Mouse (Mus musculus): ENCODE results near the gene Rgs7. TPM values are rescaled to one million over a fixed set of nuclear protein-coding genes. Genes with fewer than 3 reads are reported as not detected.

Rgs7 gene
- polyA plus RNA-seq, 1 experiment from 2014 or later: 0.63 TPM

DNA sequence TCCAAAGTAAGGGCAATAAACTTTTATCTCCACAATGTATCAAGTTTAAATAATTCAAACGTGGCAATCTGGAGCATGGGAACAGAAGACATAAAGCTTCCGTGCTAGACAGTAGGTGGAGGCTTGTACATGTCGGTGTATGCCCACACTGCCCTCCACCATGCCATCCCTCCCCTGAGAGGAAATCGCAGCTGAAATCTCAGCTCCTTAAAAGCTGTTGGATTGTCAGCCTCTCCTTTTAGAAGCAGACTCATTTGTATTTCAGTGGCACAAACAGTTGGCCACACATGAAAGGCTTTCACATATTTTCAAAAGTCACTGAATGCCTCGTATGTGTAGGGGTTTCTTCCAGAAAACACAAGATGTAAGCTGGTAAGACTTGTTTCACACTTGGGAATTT lies 304.1 kb downstream of the Rgs7 start:
- H3K4me2 ChIP-seq (replicated peaks; ENCODE audit: low read depth): no peak overlapping the region
- no peaks in the 10 kb centered on the region for H3K36me3 ChIP-seq (ENCODE audit: control insufficient read depth, insufficient read depth)
- H3K4me1 ChIP-seq (replicated peaks; ENCODE audit: control insufficient read depth, insufficient read depth, low read length): no peaks in the 10 kb centered on the region
- no peaks in the 10 kb centered on the region for H3K9me3 ChIP-seq (ENCODE audit: control insufficient read depth)
- WGBS: 70% methylated on average over 5 of the region's 5 CpGs
- H3K9ac ChIP-seq (ENCODE audit: low read depth, low read length): no peak overlapping the region
- ATAC-seq: no peak
- no peak overlapping the region for H3K4me3 ChIP-seq (ENCODE audit: low read depth, low read length)
- no peak overlapping the region for H3K27ac ChIP-seq (ENCODE audit: low read depth, low read length)
- H3K27me3 ChIP-seq (replicated peaks; ENCODE audit: control insufficient read depth, insufficient read depth, low read length): no peaks in the 10 kb centered on the region
- no peak for TF ChIP-seq CTCF (IDR thresholded peaks at IDR 0.05; ENCODE audit: low read depth)

DNA sequence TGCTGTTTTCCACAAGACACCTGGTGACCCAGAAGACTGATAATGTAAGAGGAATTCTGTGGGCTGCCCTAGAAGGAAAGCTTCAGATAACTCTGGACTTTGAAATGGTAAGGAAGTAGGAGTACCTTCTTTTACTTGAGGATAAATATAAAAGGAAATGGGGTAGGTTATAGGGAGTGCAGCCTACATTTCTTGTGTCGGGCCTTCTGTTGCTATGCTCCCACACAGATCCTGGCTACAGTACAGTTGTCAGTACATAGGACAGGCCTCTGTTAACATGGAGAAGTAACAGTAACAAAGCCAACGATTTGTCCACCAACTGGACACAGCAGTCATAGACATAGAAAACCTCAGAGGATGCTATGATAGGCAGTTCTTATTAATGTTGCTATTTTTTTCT lies 307.1 kb downstream of the Rgs7 start:
- H3K36me3 ChIP-seq (ENCODE audit: control insufficient read depth, insufficient read depth): no peaks in the 10 kb centered on the region
- H3K4me2 ChIP-seq (replicated peaks; ENCODE audit: low read depth): no peak overlapping the region
- H3K4me1 ChIP-seq (replicated peaks; ENCODE audit: control insufficient read depth, insufficient read depth, low read length): no peaks in the 10 kb centered on the region
- ATAC-seq: no peak
- H3K9ac ChIP-seq (ENCODE audit: low read depth, low read length): no peak overlapping the region
- H3K27ac ChIP-seq (ENCODE audit: low read depth, low read length): no peak overlapping the region
- no peak overlapping the region for H3K4me3 ChIP-seq (ENCODE audit: low read depth, low read length)
- TF ChIP-seq CTCF (IDR thresholded peaks at IDR 0.05; ENCODE audit: low read depth): no peak
- 82% methylated on average over 2 of the region's 2 CpGs for WGBS
- H3K9me3 ChIP-seq (ENCODE audit: control insufficient read depth): no peaks in the 10 kb centered on the region
- no peaks in the 10 kb centered on the region for H3K27me3 ChIP-seq (replicated peaks; ENCODE audit: control insufficient read depth, insufficient read depth, low read length)

DNA sequence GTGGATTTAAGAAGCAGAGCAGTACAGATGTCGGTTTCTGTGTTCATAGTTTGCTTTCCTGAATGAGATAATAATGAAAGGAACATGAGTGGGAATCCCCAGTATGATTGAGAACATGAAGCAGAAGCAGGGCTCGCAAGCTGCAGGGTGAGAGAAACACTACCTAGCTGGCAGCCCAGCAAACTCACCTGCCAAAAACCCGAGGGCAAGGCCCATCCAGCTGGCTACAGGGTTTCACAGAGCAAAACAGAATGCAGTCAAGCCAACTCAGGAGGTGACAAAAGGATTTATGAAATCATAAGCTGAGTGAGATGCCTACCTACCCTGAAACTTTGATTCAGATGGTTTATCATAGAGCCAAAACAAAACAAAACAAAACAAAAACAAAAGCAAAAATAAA lies 307.6 kb downstream of the Rgs7 start:
- Histone ChIP-seq H3K4me1 (replicated peaks; ENCODE audit: control insufficient read depth, insufficient read depth, low read length) (no peaks in the 10 kb centered on the region), H3K9ac (ENCODE audit: low read depth, low read length) (no peak overlapping the region), H3K4me2 (replicated peaks; ENCODE audit: low read depth) (no peak overlapping the region), H3K27me3 (replicated peaks; ENCODE audit: control insufficient read depth, insufficient read depth, low read length) (no peaks in the 10 kb centered on the region), H3K27ac (ENCODE audit: low read depth, low read length) (no peak overlapping the region), H3K9me3 (ENCODE audit: control insufficient read depth) (no peaks in the 10 kb centered on the region), H3K4me3 (ENCODE audit: low read depth, low read length) (no peak overlapping the region), H3K36me3 (ENCODE audit: control insufficient read depth, insufficient read depth) (no peaks in the 10 kb centered on the region)
- no peak for TF ChIP-seq CTCF (IDR thresholded peaks at IDR 0.05; ENCODE audit: low read depth)
- ATAC-seq: no peak
- WGBS: 65% methylated on average over 3 of the region's 3 CpGs

DNA sequence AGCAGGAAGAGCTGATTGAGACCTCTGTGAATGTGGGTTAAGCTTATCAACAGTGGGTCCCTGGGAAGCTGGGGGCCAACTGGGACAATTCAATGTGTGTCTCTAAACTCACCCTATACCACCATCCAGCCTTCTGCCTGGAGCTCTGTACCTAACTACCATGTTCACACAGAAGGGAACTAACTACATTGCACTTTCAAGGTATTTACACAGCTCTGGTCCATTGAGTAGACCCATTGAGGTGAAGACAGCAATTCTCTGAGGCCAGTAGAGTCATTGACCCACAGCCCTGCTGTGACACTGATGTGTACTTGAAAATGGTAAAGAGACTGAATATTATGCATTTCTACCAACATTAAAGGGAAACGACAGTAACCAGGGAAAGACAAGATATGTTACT lies 313.6 kb downstream of the Rgs7 start:
- Histone ChIP-seq H3K27ac (ENCODE audit: low read depth, low read length) (no peak overlapping the region), H3K4me3 (ENCODE audit: low read depth, low read length) (no peak overlapping the region), H3K4me1 (replicated peaks; ENCODE audit: control insufficient read depth, insufficient read depth, low read length) (no peaks in the 10 kb centered on the region), H3K27me3 (replicated peaks; ENCODE audit: control insufficient read depth, insufficient read depth, low read length) (no peaks in the 10 kb centered on the region), H3K36me3 (ENCODE audit: control insufficient read depth, insufficient read depth) (no peaks in the 10 kb centered on the region), H3K9ac (ENCODE audit: low read depth, low read length) (no peak overlapping the region), H3K9me3 (ENCODE audit: control insufficient read depth) (no peaks in the 10 kb centered on the region), H3K4me2 (replicated peaks; ENCODE audit: low read depth) (no peak overlapping the region)
- WGBS: 93% methylated on average over 1 of the region's 1 CpGs
- no peak for ATAC-seq
- TF ChIP-seq CTCF (IDR thresholded peaks at IDR 0.05; ENCODE audit: low read depth): no peak

DNA sequence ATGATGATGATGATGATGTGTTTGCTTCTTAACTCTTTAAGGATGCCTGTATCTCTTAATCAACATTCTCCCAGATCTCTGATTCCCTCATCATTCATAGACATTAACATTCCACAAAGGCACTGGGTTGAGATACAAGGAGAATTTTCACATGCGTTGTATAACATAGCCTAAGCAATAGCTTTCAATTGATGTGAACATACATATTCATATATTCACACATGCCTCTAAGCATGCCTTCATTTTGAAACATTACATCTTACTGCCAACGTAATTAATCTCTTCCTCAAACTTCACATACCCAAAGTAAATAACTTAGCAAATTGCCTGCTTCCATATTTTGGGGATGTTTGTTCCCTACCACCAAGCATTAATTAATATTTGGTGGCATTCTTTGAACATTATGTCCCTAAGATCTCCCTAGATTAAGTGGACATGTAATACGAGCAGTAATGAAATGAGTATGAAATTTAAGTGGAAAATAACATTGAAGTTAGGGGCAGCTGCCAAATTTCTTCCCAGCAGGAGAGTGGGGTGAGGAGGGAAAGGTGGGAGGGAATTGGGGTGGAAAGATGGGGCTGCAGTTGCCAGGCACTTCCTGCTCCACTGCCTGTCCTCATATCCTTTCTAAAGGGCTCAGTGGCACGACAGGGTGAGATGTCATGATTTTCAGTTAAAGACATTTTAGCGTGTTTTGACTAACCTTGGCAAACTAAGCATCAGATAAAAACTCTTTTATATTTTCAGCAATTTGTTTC lies 317.2 kb downstream of the Rgs7 start:
- Histone ChIP-seq H3K4me2 (replicated peaks; ENCODE audit: low read depth) (no peak overlapping the region), H3K27ac (ENCODE audit: low read depth, low read length) (no peak overlapping the region), H3K27me3 (replicated peaks; ENCODE audit: control insufficient read depth, insufficient read depth, low read length) (no peaks in the 10 kb centered on the region), H3K36me3 (ENCODE audit: control insufficient read depth, insufficient read depth) (no peaks in the 10 kb centered on the region), H3K9ac (ENCODE audit: low read depth, low read length) (no peak overlapping the region), H3K4me3 (ENCODE audit: low read depth, low read length) (no peak overlapping the region), H3K4me1 (replicated peaks; ENCODE audit: control insufficient read depth, insufficient read depth, low read length) (no peaks in the 10 kb centered on the region), H3K9me3 (ENCODE audit: control insufficient read depth) (no peaks in the 10 kb centered on the region)
- TF ChIP-seq CTCF (IDR thresholded peaks at IDR 0.05; ENCODE audit: low read depth): no peak
- WGBS: 58% methylated on average over 5 of the region's 5 CpGs
- ATAC-seq: no peak

DNA sequence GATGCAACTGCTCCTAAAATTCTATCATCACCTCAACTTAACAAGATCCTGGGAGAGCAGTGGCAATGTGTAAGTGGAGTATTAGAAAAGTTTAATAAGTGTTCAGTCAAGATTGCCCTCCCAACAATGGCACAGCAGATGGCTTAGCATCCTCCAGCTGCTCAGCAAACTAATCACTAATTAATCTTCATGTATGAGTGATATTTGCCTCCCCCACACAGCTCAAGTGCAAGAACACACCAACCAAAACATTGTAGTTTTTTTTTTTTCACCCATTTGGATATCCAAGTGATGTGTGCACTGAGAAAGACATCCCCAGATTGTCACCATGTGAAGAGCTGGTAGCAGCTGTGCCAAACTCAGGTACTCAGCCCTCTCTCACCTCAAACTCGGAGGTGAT lies 336.8 kb downstream of the Rgs7 start:
- no peak for TF ChIP-seq CTCF (IDR thresholded peaks at IDR 0.05; ENCODE audit: low read depth)
- H3K36me3 ChIP-seq (ENCODE audit: control insufficient read depth, insufficient read depth): no peaks in the 10 kb centered on the region
- H3K4me1 ChIP-seq (replicated peaks; ENCODE audit: control insufficient read depth, insufficient read depth, low read length): no peaks in the 10 kb centered on the region
- no peak overlapping the region for H3K9ac ChIP-seq (ENCODE audit: low read depth, low read length)
- 84% methylated on average over 1 of the region's 1 CpGs for WGBS
- no peaks in the 10 kb centered on the region for H3K9me3 ChIP-seq (ENCODE audit: control insufficient read depth)
- H3K4me3 ChIP-seq (ENCODE audit: low read depth, low read length): no peak overlapping the region
- no peak overlapping the region for H3K4me2 ChIP-seq (replicated peaks; ENCODE audit: low read depth)
- no peak overlapping the region for H3K27ac ChIP-seq (ENCODE audit: low read depth, low read length)
- ATAC-seq: no peak
- H3K27me3 ChIP-seq (replicated peaks; ENCODE audit: control insufficient read depth, insufficient read depth, low read length): no peaks in the 10 kb centered on the region
